Mouse (Mus musculus) frontal cortex, postnatal 10 days (tissue): ENCODE measurements around the gene Krtap28-13.

Experiments
- DNase-seq, 2 experiments: peaks; one replicate each; pipeline ENCODE4 v3.0.0; 2022; ENCODE audit warnings: low spot score in 2 of 2, mixed read lengths in 1 of 2

The Krtap28-13 gene

DNA sequence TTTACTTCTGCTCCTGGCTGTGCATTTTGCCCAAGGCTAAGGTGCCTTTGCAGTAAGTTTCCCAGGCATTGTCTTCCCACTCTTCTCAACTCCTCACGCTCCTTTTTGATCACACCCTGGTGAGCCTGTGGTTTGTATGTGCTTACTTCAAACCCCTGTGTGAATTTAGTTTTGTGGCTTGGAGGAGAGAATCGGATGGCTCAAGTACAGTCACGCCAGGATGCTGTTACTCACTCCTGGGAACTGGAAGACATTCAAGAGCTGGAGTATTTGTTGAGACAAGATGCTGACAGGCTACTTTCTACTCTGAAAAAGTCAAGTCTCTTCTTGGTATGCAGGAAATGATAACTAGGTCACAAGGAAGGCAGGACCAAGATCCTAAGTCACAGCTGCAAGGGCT lies 30.5 kb downstream of the Krtap28-13 start:
- no peak for DNase-seq

DNA sequence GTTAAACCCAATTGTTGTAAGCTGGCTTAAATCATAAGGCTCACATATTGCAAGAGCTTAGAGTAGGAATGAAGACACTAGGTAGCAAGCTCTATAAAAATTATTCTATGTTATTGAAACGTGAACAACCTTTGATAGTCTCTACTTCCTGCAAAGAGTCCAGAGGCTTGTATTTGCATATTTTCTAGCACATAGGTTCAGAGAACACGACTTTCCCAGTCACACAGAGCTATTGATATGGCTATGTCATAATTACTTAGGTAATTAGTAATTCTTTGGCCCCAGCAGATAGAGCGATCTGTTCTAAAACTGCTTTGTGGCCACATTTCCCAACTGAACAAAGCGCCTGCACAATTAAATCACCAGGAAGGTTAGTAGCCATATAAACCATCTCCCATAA lies 36.2 kb downstream of the Krtap28-13 start:
- DNase-seq, result no peak

DNA sequence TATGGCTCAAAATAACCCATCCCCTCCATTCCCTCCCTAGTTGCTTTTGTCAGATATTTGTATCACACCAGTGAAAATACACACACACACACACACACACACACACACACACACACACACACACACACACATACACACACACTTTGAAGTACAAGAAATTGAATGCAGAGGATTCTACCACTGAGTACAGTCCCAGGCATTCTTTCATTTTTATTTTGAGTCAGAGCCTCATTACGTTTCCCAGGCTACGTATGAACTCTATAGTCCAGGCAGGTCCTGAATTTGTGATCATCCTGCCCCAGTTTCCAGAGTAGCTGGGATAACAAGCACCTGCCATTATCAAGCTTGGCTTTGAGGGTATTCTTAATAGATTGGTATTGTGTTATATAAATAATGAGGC lies 38.4 kb downstream of the Krtap28-13 start:
- no peak for DNase-seq

DNA sequence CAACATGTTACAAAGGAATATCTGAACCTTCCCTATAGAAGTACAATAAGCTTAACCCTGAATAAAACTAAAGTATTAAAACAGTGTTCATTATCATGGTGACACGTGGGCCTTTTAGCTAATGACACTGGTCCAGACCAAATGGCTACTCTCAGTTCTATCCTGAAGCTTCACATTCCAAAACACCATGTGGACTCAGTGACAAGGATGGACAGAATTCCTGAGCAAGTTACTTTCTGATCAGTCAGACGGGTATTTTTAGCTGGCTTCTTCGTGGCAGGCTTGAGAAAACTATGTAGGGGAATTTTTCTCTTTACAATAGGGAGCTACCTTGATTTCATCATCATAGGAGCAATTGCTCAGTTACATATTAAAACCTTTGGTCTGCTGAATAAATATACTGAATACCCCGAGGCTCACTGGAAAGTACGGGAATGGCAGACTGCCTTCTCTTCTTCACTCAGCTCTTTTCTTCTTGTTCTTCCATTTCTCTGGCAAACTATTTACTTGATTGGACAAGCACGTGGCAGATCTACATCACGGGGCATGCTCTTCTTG lies 38.9 kb downstream of the Krtap28-13 start:
- DNase-seq, result no peak

DNA sequence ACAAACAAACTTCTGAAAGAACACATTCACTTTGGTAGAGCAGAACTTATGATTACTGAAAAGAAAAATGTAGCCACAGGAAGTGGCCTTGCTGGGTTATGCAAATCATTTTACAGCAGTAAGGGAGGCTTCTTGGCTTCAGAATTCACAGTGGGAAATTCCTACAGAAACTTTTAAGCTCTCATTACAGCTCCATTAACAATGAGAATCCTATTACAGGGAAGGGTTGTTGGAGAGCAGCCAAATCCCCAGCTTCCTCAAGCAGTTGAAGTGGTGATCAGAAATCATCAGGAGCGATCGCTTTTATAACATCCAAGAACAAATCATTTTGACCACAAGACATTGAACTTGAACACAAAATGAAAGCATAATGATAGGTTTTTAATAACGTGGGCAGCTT lies 41.2 kb downstream of the Krtap28-13 start:
- DNase-seq, result no peak

DNA sequence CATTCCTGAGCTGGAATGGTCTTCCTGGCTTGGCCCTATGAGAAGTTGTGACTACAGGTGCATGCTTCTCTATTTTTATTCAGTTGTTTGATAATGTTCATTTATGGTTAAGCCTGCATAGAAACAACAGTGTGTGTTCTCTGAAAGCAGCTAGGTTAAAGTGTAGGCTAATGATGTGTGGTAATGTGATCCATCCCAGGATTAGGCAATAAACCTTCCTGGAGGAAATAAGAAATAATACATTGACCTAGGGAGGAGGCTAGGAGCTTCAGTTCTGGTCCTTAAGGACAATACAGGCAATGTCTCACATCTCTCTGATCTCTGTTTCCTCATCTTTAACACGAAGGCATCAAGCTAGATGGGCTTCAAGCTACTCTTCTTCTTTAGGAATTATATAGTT lies 44.7 kb downstream of the Krtap28-13 start:
- DNase-seq, result no peak

DNA sequence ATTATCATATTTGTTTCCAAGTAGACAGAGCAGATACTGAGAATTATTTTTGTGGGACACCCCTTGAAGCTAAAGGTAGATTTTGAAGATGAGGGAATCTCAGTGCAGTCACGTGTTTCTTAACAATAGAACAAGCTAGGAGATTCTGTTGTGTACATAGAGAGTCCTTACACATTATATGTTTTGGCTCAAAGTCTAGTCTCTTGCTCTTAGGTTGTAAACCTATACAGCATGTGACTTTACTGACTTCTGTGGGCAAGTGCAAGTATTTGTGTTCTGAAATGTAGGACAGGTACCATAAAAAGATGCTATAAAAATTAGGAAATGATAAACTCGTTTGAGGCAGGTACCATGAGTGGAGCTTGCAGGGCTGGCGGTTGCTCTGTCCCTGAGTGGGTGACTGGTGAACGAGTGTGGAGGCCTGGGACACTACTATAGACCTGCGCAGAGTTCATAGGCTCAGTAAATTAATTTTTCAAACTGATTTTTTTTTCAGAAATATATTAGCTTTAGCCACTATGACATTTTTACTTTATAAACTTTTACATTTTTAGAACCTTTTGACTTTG lies 46.8 kb downstream of the Krtap28-13 start:
- DNase-seq, result no peak

DNA sequence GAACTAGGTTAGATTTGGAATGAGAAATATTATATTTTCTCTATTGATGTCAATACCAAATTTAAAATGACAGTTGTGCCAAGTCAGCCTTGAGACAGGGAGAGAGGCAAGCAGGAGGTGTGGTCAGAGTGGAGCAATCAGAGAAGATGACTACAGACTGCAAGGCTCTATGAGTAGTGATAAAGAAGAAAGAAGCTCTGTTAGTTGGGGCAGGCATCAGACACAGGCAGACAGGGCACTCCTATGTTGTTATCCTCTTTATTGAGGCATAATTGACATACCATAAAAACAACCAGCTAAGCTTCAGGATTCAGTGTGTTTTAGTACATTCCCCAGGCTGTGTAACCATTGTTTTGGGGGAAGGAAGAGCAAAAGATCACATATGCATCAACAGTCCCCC lies 50.3 kb downstream of the Krtap28-13 start:
- DNase-seq, result no peak
